Mouse (Mus musculus): ENCODE results near the gene Dmrtc1b.
"Not testable (repeated sequence)": the region's sequence is repeated elsewhere in the genome, so short reads cannot be mapped to it uniquely, and the experiment has no call there.

Gene Dmrtc1b

DNA sequence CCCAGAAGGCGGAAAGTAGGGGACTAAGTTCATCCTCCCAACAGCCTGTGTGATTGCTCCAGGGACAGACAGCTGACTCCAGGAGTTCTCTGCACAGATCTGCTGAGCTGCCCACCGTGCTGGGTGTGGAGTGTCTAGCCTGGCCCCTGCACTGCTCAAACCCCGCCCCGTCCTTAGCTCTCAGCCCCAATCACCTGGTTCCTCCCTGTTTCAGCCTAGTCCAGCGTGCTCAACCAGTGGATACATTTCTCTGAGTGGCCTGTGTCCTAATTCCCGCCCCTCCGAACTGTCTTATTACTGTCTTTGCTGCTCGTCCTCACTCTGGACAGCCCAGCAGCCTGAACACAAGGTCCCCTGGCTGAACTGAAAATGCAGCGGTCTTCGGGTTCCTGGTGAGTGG lies at the start of gene Dmrtc1b, which contains the start of gene Gm9112:
Gene Dmrtc1b (plus strand): TSS at position 331 of the 400 bp plus-strand sequence.
Gene Gm9112 (minus strand): TSS at position 101 of the 400 bp plus-strand sequence.
- not testable (repeated sequence) for DNase-seq (ENCODE audit: low spot score in 2 of 2)

DNA sequence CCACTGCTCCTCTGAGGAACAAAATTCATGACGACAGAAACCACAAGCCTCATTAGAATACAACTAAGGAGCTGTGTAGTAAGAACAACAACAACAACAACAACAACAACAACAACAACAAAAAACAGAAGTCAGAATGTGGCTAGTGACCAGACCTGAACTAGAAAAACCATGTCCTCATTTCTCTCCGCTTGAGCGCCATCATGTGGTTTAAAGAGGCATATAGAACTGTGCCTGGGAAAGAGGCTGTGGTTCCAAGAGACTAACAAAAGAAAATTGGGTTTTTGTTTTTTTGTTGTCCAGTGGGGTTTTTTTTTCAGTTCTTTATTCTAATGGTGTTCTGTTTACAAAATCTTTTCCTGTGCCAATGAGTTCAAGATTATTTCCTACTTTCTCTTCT lies 47.0 kb upstream of the Dmrtc1b start:
- DNase-seq (ENCODE audit: low spot score in 2 of 2) = no peak

DNA sequence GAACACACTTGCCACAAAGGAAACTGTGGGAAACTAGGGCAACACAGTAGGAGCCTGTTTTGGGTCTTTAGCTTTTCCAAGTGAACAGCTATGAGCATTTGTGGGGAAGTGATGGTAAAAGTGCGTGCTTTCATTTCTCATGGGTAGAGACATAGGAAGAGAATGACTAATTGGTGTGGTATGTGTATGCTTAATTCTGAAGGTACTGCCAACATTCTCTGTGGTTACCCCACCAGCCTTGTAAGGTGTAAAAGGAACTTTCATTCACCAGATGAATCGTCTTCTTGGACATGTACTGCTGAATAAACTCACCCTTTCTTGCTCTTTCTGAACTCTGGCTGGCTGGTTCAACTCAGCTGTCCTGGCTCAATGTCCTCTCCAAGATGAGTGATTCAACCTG lies 41.0 kb upstream of the Dmrtc1b start:
- no peak for DNase-seq (ENCODE audit: low spot score in 2 of 2)

DNA sequence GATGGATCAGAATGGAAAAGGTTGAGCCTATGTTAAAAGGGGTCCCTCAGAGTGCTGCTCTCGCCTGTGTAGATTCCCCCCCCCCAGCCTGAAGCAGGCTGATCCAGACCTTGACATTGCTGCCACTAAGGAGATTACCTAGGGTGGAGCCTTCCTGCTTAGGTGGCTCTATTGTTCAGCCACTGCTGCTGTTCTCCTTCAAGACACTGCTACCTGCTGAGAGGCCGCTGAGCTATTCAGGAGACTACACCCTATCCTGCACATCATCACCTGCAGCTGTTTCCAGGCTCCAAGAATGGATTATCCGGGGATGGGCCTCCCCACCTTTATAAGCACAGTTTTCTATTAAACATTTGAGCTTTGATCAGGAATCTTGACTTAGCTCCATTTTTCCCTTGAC lies 23.0 kb upstream of the Dmrtc1b start:
- not testable (repeated sequence) for DNase-seq (ENCODE audit: low spot score in 2 of 2)

DNA sequence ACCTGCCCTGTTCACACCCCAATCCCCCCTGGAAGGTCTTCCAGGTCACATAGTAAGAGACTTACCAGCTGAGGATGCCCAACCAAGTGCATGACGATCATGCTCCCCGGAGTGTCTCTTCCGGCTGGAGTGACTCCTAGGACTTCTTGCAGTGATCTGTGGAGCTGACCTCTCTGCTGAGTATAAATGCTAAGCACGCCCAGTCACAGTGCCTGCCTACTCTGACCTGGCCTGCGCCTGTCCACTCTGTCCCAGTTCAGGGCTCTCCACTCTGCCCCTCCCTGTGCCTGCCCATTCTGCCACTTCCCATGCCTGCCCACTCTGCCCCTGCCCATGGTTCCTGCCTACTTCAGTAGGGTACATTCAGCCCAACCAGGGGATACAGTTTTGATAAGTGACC lies 20.8 kb upstream of the Dmrtc1b start, which contains the start of gene Gm3880:
Gene Gm3880 (minus strand): TSS at position 101 of the 400 bp plus-strand sequence.
- not testable (repeated sequence) for DNase-seq (ENCODE audit: low spot score in 2 of 2)

- peak in 1 of 2 experiments; percentile 1 for DNase-seq (ENCODE audit: low spot score in 2 of 2)
Measured at GRCm38 (mm10) chrX:102689252-102689651, 18.4 kb upstream of the Dmrtc1b start.

GRCm38 (mm10) chrX:102700636-102701035 lies 7.0 kb upstream of the Dmrtc1b start:
- DNase-seq (ENCODE audit: low spot score in 2 of 2) = not testable (repeated sequence)

GRCm38 (mm10) chrX:102724226-102724625 lies 16.6 kb downstream of the Dmrtc1b start:
- not testable (repeated sequence) for DNase-seq (ENCODE audit: low spot score in 2 of 2)

Data from urinary bladder, adult 18-20 months (tissue).